Mouse (Mus musculus) CH12.LX (cell line): Measurements from ENCODE around the gene Capns1. TPM values are rescaled to one million over a fixed set of nuclear protein-coding genes. Genes with fewer than 3 reads are reported as not detected.

Source experiments
- DNase-seq: peaks from one replicate; pipeline ENCODE4 v3.0.0-alpha.2; 2013; ENCODE audit errors: extremely low read depth
- H3K27ac ChIP-seq: 2 replicates; pipeline ENCODE4 v1.5.1; 2012; ENCODE audit warnings: low read depth, mild to moderate bottlenecking, control low read depth, moderate library complexity; ENCODE audit not compliant: insufficient read depth
- H3K27me3 ChIP-seq: replicated peaks from 2 replicates; pipeline ENCODE3; 2012; ENCODE audit warnings: inconsistent platforms
- H3K36me3 ChIP-seq, 2 experiments: replicated peaks in 1 of 2; 2 replicates each; pipeline versions ENCODE3 to v1.6.1; 2012; ENCODE audit warnings: inconsistent platforms in 1 of 2, low read length in 1 of 2, mild to moderate bottlenecking in 1 of 2, mixed read lengths in 1 of 2, moderate library complexity in 1 of 2; ENCODE audit not compliant: control insufficient read depth in 1 of 2, insufficient read depth in 1 of 2
- H3K4me1 ChIP-seq, 2 experiments: 2 replicates each; pipeline ENCODE4 v1.6.1; 2012; ENCODE audit warnings: inconsistent platforms in 1 of 2, moderate library complexity in 1 of 2; ENCODE audit not compliant: insufficient read depth in 2 of 2, control insufficient read depth in 1 of 2
- H3K4me2 ChIP-seq: 2 replicates; pipeline ENCODE4 v1.6.1; 2012; ENCODE audit warnings: low read depth, mild to moderate bottlenecking, control low read depth; ENCODE audit not compliant: poor library complexity, insufficient read depth, severe bottlenecking
- H3K4me3 ChIP-seq, 3 experiments: fragments of 150-350 bp in 1 of 3; sonication (generic) in 1 of 3; replicated peaks in 1 of 3; 2 replicates each; pipeline versions ENCODE3 to v1.5.1; 2011 to 2012; ENCODE audit warnings: low read depth in 2 of 3, low read length in 2 of 3, mild to moderate bottlenecking in 2 of 3, moderate library complexity in 2 of 3, control low read depth in 1 of 3, improper control_type of control experiment in 1 of 3, inconsistent platforms in 1 of 3, mixed read lengths in 1 of 3; ENCODE audit not compliant: poor library complexity in 1 of 3
- H3K79me2 ChIP-seq: replicated peaks from 2 replicates; pipeline ENCODE4 v1.6.1; 2012; ENCODE audit warnings: mild to moderate bottlenecking, moderate library complexity; ENCODE audit not compliant: control insufficient read depth, poor library complexity, insufficient read depth, severe bottlenecking; ENCODE audit errors: extremely low read depth
- H3K9ac ChIP-seq: 2 replicates; pipeline ENCODE4 v1.6.1; 2012; ENCODE audit warnings: low read depth, mild to moderate bottlenecking, control low read depth, moderate library complexity; ENCODE audit not compliant: insufficient read depth
- H3K9me3 ChIP-seq: replicated peaks from 2 replicates; pipeline ENCODE3; 2012; ENCODE audit warnings: low read length, inconsistent platforms, mixed read lengths
- BHLHE40 ChIP-seq: IDR thresholded peaks from 2 replicates; pipeline ENCODE4 v1.6.1; 2011; ENCODE audit warnings: mild to moderate bottlenecking, low read depth, low read length, improper control_type of control experiment
- CHD2 ChIP-seq: IDR thresholded peaks from 2 replicates; pipeline ENCODE4 v1.6.1; 2011; ENCODE audit warnings: low read length, improper control_type of control experiment
- ELF1 ChIP-seq: IDR thresholded peaks from 2 replicates; pipeline ENCODE4 v1.6.1; 2014; ENCODE audit warnings: low read depth, mild to moderate bottlenecking, inconsistent platforms, low read length, improper control_type of control experiment
- EP300 ChIP-seq: IDR thresholded peaks from 2 replicates; pipeline ENCODE4 v1.6.1; 2011; ENCODE audit warnings: low read length, improper control_type of control experiment
- ETS1 ChIP-seq: conservative IDR thresholded peaks from 2 replicates; pipeline ENCODE4 v1.6.1; 2012; ENCODE audit warnings: low read depth, mild to moderate bottlenecking, inconsistent platforms, low read length, improper control_type of control experiment, moderate library complexity
- IRF4 ChIP-seq: IDR thresholded peaks from 2 replicates; pipeline ENCODE4 v1.6.1; 2014; ENCODE audit warnings: low read depth, mild to moderate bottlenecking, inconsistent platforms, low read length, improper control_type of control experiment
- JUN ChIP-seq: IDR thresholded peaks from 2 replicates; pipeline ENCODE4 v1.6.1; 2011; ENCODE audit warnings: low read depth, mild to moderate bottlenecking, low read length, improper control_type of control experiment, moderate library complexity; ENCODE audit not compliant: insufficient read depth
- MAFK ChIP-seq: IDR thresholded peaks from 2 replicates; pipeline ENCODE4 v1.6.1; 2011; ENCODE audit warnings: low read length, improper control_type of control experiment; ENCODE audit not compliant: insufficient replicate concordance
- MAX ChIP-seq: IDR thresholded peaks from 2 replicates; pipeline ENCODE4 v1.6.1; 2011; ENCODE audit warnings: low read length, improper control_type of control experiment
- MAZ ChIP-seq: IDR thresholded peaks from 2 replicates; pipeline ENCODE4 v1.6.1; 2012; ENCODE audit warnings: low read depth, mild to moderate bottlenecking, inconsistent platforms, low read length, improper control_type of control experiment, moderate library complexity
- MXI1 ChIP-seq: IDR thresholded peaks from 2 replicates; pipeline ENCODE4 v1.6.1; 2011; ENCODE audit warnings: mild to moderate bottlenecking, low read depth, low read length, improper control_type of control experiment
- MYC ChIP-seq: IDR thresholded peaks from 2 replicates; pipeline ENCODE4 v1.6.1; 2011; ENCODE audit warnings: low read depth, mild to moderate bottlenecking, improper control_type of control experiment, low read length
- NELFE ChIP-seq: IDR thresholded peaks from 2 replicates; pipeline ENCODE4 v1.6.1; 2011; ENCODE audit warnings: low read depth, low read length, improper control_type of control experiment
- POLR2AphosphoS2 ChIP-seq: IDR thresholded peaks from 2 replicates; pipeline ENCODE4 v1.6.1; 2011; ENCODE audit warnings: low read depth, low read length, improper control_type of control experiment
- RAD21 ChIP-seq: IDR thresholded peaks from 2 replicates; pipeline ENCODE4 v1.6.1; 2011; ENCODE audit warnings: low read depth, mild to moderate bottlenecking, low read length, improper control_type of control experiment, moderate library complexity
- SIN3A ChIP-seq: IDR thresholded peaks from 2 replicates; pipeline ENCODE4 v1.6.1; 2012; ENCODE audit warnings: low read length, improper control_type of control experiment, inconsistent platforms
- UBTF ChIP-seq: IDR thresholded peaks from 2 replicates; pipeline ENCODE4 v1.6.1; 2012; ENCODE audit warnings: low read depth, mild to moderate bottlenecking, inconsistent platforms, low read length, improper control_type of control experiment, moderate library complexity
- ZC3H11A ChIP-seq: IDR thresholded peaks from 2 replicates; pipeline ENCODE4 v1.6.1; 2012; ENCODE audit warnings: low read depth, mild to moderate bottlenecking, inconsistent platforms, low read length, improper control_type of control experiment
- ZMIZ1 ChIP-seq: IDR thresholded peaks from 2 replicates; pipeline ENCODE4 v1.6.1; 2012; ENCODE audit warnings: low read depth, mild to moderate bottlenecking, inconsistent platforms, low read length, improper control_type of control experiment
- ZNF384 ChIP-seq: IDR thresholded peaks from 2 replicates; pipeline ENCODE4 v1.6.1; 2012; ENCODE audit warnings: low read depth, low read length, improper control_type of control experiment, inconsistent platforms
- dilution Hi-C: fragments of 300-500 bp; cut with MboI; formaldehyde crosslinking; loops from 2 replicates; pipeline ENCODE4 v1.14.3; 2020; ENCODE audit warnings: low sequenced_read_pairs; ENCODE audit not compliant: extremely low pct_unique_long_range_greater_than_20kb, extremely low pct_ligation_motif_present
- in situ Hi-C: fragments of 300-500 bp; cut with MboI; formaldehyde crosslinking; loops from 3 replicates; pipeline ENCODE4 v1.14.3; 2019; ENCODE audit warnings: low sequenced_read_pairs, low pct_ligation_motif_present, low pct_unique_long_range_greater_than_20kb, mixed read lengths
- polyA plus RNA-seq: library from polyadenylated mRNA; unstranded; fragments of >175 nt; gene quantifications from 2 replicates; pipeline ENCODE4 v1.2.1, GENCODE M21; 2012; ENCODE audit warnings: low read depth; ENCODE audit not compliant: insufficient read length
- total RNA-seq, 2 experiments: library from RNA; depleted of rRNA; stranded (reverse); fragments of 300-350 nt in 1 of 2; fragments of >200 nt in 1 of 2; gene quantifications; 2 replicates each; pipeline ENCODE4 v1.2.3; 2012 to 2014

Gene Capns1
- total and polyA plus RNA-seq, 3 experiments = 101 to 233 (median 219) TPM

- TF ChIP-seq ELF1 = peak; percentile 79
- peak; percentile 67; the same call in 1 of the 2 replicates for TF ChIP-seq MAX
- 0 out of 2 replicates have a peak, but pooled peaks have one; percentile 47 for TF ChIP-seq NELFE
- TF ChIP-seq CHD2 = peak; percentile 95
- no peak for TF ChIP-seq MAFK
- peak; percentile 10; the same call in 1 of the 2 replicates for TF ChIP-seq IRF4
- TF ChIP-seq POLR2AphosphoS2 = no peak
- TF ChIP-seq EP300 = no peak
- no peak for TF ChIP-seq MAZ
- no peak; the same call in 1 of the 2 replicates for TF ChIP-seq ZMIZ1
- TF ChIP-seq ETS1 = no peak
- peak; percentile 97 for TF ChIP-seq ZNF384
- TF ChIP-seq MYC = no peak
- TF ChIP-seq, all 38 proteins: peak for 20
Measured at GRCm38 (mm10) chr7:30231669-30232454, 33.3 kb upstream of the Capns1 start, which contains the start of the genes Polr2i and Tbcb (continued).

GRCm38 (mm10) chr7:30231328-30231668 lies 32.7 kb upstream of the Capns1 start:
- no peak for DNase-seq
- TF ChIP-seq UBTF = no peak
- TF ChIP-seq SIN3A = peak; percentile 71; the same call in 1 of the 2 replicates
- Histone ChIP-seq H3K9ac (peak overlapping the region; percentile 45), H3K4me3 (peak overlapping the region; percentile 66 to 79 (median 69)), H3K36me3 (peaks cover 29 to 52% of the 10 kb centered on the region in 2 experiments), H3K27ac (no peak overlapping the region), H3K27me3 (no peaks in the 10 kb centered on the region), H3K4me2 (peak overlapping the region; percentile 64), H3K4me1 (peaks cover 12 to 41% of the 10 kb centered on the region in 2 experiments), H3K79me2 (no peaks in the 10 kb centered on the region), H3K9me3 (no peaks in the 10 kb centered on the region)
- in situ Hi-C loops = no loop called here
- dilution Hi-C loops = no loop called here

GRCm38 (mm10) chr7:30224206-30224605 lies 25.6 kb upstream of the Capns1 start:
- H3K79me2 ChIP-seq = no peaks in the 10 kb centered on the region
- DNase-seq = no peak
- no peak overlapping the region for H3K27ac ChIP-seq
- in situ Hi-C loops (no loop called here), dilution Hi-C loops (no loop called here)
- no peak overlapping the region for H3K4me3 ChIP-seq
- no peaks in the 10 kb centered on the region for H3K27me3 ChIP-seq
- TF ChIP-seq BHLHE40 (no peak), RAD21 (no peak), JUN (no peak), MAX (no peak), ETS1 (no peak), ZC3H11A (no peak), MXI1 (no peak), ZNF384 (no peak)
- H3K4me2 ChIP-seq = no peak overlapping the region
- H3K36me3 ChIP-seq = peaks cover 31 to 54% of the 10 kb centered on the region in 2 experiments
- peaks cover 2% of the 10 kb centered on the region for H3K9me3 ChIP-seq
- peaks cover 6 to 9% of the 10 kb centered on the region in 2 experiments for H3K4me1 ChIP-seq
- H3K9ac ChIP-seq = no peak overlapping the region
